Mouse (Mus musculus) skeletal muscle tissue, adult 2 months (tissue): ENCODE results near the gene Riok2.

Experiments used
- DNase-seq: peaks from one replicate; pipeline ENCODE4 v3.0.0-alpha.2; 2012; ENCODE audit warnings: low read depth, low spot score

Gene Riok2

DNA sequence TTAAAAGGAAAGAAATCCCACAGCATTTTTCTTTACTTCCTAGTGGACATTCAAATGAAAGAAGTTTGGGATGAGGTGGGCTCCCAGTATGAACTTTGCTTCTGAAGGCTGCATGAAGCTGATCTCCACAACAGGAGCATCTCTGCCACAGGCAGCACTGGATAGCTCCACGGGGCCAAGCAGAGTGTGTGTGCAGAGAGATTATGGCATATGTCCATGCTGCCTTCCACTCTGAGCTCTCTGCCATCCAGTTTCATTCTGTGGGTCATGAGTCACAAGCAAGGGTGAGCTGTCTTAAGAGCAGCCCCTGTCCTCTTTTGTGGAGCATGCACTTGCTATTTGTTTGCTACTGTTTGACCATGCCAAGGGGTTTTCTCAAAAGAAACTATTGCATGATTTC is 31.5 kb downstream of the Riok2 start:
- no peak for DNase-seq

DNA sequence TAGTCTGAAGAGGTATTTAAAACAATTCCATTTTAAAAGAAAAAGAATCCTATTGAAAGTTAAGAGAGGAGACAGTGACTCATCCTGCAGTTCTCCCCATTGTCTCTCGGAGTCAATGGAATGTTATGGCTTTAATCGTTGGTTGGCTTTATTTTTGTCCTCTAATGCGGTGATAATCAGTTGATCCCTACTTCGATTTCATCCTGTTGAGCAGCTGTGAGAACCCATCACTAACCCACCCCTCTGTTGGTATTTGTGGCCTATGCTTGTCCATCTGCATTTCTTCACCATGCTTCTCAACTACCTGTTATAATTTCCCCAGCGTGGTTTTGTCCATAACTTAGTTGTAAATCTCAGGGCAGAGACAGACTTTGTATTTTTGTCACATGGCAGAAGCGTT is 34.0 kb downstream of the Riok2 start:
- no peak for DNase-seq

DNA sequence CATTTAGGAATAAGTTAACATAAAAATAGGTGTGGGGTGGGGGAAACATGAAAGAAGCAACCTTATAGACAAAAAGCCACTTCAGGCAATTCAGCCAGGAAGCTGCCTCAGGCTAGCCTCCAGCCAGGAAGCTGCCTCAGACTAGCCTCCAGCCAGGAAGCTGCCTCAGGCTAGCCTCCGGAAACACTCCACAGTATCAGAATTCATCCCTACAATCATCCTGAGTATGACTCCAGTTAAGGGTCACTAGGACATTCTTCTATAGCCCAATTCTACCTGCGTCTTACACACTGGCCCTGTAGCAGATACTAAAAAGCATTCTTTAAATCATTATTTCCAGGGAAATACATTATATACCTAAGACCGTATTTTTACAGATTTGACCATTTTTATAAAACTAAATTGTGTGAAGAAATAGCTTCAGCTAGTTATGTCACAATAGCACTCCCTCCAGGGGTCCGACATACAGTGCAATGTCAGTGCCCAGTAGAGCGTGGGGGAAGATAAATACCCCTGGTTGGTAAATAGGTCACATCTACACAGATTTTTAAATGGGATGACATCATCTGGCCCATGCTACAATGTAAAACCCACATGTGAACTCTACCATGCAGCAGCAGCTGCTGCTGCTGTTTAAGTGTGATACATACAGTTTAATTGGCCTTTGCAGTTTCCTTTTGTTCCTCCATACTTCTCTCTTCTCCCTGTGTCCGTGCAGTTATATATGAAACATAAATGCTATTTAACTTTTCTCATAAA is 34.8 kb downstream of the Riok2 start:
- no peak for DNase-seq

DNA sequence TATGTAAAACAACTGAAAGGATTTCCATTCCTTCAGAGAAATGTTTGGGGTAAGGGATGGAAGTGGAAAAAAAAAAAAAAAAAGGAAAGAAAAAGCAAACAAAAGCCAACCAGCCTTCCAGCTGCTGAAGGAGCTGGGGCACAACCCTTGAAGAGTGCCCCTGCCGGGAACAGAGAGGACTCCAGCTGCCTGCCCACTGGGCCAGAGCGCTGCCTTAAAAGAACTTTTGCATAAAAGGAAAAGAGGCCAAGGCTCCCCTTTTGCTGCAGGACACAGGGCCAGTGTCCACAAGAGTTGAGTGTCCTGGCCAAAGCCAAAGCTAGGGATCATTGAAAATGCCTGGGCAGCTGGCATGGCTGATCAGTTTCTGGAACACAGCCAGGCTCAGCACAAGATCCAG is 35.5 kb downstream of the Riok2 start:
- no peak for DNase-seq

DNA sequence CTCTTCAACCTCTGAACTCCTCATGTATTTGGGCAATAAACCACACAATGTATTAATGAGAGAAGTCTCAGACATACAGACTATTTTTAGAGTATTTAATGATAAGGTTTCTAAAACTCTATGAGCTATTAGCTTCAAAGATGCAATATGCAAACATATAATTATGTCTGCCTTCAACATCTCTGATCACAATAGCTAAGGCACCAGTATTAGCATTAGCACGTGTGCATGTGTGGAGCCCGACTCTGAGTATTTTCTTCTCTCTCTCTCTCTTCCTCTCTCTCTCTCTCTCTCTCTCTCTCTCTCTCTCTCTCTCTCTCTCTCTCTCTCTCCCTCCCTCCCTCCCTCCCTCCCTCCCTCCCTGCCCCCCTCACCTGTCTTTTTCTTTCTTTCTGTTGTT is 37.3 kb downstream of the Riok2 start:
- DNase-seq, result no peak

DNA sequence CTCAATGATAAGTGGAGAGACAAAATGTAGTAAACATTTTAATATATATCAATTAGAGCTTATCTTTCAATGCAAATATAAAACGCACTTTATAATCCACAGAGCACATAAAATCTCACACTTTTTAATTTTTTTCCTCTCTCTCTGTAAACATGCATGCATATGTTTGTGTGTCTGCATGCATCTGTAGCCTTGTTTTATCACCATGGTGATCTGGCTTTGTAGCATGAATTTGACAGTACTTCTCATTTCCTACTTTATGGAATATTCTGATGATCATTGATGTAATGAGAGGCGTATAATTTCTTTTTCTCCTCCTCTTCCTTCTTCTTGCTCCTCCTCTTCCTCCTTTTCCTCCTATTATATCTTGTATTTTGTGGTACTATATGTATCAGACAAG is 38.1 kb downstream of the Riok2 start:
- no peak for DNase-seq

DNA sequence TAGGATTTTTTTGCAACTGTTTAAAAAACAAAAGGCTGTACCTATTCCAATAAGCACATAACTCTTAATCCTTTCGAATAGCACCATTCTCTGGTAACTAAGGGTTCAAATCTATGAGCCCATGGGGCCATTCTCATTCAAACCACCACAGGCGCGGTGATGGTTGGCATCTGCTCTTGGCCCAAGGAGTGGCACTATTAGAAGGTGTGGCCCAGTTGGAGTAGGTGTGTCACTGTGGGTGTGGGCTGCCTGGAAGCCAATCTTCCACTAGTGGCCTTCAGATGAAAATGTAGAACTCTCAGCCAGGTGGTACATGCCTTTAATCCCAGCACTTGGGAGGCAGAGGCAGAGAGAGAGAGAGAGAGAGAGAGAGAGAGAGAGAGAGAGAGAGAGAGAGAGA is 40.1 kb downstream of the Riok2 start:
- no peak for DNase-seq

DNA sequence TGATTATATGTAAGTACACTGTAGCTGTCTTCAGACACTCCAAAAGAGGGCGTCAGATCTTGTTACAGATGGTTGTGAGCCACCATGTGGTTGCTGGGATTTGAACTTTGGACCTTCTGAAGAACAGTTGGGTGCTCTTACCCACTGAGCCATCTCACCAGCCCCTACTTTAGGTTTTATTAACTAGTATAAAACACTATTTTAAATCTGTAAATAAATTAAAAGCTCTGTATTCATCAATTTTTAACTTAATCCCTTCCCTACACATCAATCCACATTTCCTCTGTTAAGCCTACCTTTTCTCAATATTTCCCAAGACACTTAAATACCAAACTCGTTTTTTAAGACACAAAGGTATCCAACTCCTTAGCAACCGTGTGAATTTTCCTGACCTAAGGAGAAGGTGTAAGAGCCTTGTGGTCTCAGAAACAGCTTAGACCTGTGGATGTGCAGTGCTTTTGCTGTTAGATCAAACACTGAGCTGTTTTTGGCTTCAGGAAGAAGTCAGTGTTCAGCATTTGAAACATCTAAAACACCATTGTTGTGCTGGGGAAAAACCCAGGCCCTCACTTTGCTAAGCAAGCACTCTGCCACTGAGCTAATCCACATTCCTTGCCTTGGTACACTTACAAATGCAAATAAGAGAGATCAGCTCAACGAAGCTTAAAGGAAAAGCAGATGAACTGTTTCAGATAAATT is 50.6 kb downstream of the Riok2 start:
- DNase-seq, result no peak

DNA sequence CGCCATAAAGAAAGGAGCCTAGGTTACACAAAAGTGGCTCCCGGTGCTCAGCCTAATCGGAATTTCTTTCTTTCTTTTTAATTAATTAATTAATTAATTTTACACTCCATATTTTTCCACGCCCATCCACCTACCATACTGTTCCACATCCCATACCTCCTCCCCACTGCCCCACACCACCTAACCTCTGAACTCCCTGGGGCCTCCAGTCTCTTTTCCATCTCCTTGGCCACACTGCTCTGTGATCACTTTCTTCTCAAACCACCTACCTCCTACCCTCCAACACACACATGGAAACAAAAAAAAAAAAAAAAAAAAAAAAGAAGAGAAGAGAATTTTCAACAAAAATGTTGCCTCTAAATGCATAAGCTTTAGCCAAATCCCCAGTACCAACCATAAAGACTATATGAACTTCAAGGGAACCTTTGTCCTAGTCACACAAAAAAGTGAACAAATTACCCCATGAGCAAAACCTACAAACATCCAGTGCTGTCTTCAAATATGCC is 51.3 kb downstream of the Riok2 start:
- DNase-seq, result no peak

DNA sequence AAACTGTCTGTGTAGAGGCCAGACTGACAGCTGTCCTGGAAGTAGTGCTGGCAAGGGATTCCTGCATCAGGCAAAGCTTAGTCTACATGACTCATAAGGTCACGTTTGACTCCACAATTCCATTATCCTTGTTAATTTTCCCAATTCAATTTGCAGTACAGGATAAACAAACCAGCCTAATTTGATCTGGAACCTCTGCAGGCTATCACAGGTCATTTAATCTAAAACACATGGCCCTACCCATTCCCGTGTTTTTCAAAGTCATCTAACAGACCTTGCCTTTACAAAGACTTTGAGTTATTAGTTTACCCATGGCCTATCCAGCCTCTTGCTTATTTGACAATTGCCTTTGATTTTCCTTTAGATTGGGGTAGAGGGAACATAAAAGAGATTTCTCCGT is 51.8 kb downstream of the Riok2 start:
- no peak for DNase-seq

DNA sequence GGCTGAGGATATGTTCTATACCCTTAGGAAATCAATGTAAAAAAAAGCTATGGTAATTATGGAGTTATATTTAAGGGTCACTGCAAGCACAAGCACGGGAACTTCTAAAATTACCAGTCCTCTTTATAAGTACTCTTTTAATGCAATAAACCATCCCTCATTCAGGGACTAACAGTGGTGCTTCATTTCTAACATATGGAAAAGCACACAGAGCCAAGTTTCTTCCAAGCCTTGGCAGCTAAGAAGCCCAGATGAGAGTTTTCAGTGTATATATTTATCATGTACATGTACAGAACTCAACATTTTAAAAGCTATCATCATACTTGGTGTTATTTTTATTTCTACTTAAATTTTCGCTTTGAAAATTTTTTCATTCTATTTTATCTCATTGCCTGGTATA is 54.8 kb downstream of the Riok2 start:
- no peak for DNase-seq

DNA sequence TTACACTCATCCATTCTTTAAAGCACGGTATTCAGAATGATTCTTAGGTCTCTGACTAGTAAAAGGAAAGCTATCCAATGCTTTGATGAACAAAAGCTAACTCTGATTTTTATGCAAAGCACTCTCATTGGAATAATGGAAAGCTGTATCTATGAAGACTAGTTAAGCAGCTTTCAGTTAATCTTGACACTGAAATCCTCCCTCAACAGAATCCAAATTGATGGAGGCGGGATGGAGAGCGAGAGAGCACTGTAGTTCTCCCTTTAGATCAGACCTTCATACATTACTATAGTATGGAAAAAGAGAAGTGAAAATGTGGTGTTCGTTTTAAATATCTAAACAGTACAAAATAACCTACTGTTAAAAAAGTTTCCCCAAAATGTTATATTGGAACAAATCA is 59.6 kb downstream of the Riok2 start:
- no peak for DNase-seq

DNA sequence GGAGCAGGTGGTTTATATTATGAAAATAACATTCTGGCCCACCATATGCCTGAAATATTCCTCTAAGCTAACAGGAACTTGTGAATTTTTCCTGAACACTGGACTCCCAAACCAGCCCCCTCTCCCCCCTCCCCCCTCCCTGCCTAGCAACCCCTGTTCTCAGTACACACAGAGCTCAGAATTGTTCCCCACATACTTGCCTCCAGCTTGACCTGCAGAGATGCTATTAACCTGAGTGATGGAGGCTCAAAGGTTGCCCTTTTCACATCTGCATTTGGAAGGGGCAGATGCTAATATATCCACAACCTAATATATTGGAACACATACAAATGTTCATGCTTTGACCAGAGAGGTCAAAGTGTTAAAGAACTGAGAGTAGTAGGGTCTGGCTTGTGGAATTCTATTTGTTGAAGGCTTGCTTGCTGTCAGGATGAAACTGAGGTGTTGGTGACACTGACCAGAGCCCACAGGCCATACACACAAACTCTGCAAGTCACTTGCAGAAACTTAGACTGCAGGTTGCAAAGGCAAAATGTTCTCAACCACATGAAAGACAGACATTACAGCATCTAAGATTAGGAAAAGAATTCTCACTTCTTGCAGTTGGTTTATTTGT is 64.6 kb downstream of the Riok2 start:
- DNase-seq, result no peak

DNA sequence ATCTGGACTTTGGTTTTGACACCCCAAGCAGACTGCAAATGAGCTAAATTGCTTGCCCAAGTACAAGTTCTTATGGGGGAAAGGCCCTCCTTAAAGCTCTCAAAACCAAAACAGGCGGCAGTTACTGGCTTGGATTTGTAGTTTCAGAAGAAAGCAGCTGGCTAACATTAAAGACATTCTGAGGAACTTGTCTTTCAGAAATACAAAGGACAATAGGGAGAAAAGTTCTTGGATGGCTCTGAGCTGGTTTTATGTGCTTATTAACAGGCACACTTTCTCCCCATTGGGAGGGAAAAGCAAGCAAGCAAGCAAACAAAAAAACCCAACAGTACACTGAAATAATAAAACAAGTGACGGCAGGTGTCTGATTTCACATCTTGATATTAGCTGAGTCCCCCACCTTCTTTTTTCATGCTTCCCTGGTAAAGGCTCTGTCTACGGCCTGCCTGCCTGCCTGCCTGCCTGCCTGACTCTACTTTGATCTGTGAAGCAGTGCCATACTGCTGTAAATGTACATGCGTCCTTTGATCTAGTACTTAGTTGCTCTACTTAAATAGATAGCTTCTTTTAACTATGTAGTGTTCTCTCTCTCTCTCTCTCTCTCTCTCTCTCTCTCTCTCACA is 67.9 kb downstream of the Riok2 start:
- DNase-seq, result no peak

DNA sequence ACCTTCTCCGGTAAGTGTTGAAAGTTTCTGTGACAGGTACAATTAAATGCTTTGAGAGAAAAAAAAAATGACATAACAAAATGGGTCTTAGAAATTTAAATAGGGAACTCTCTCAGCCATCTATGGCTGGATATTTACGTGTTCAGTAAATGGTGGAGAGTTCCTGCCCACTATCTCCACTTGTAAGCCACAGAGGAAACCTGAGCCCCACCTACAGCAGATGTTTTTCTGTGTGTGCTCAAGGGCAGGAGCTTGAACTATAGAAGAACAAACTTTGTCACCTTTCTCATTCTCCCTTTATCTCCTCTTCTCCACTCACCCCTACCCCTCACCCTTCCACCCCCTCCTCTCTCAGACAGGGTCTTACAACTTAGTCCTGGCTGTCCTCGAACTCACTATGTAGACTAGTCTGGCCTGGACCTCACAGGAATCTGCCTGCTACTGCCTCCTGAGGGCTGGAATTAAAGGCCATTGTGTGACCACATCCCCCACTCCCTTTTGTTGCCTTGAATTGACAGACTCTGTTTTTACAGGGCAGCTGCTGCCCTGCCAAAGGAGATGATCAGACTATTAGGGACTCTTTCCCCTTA is 70.3 kb downstream of the Riok2 start:
- no peak for DNase-seq
